Mouse (Mus musculus) ES-E14 (cell line): ENCODE data around the gene Urgcp. TPM values are rescaled to one million over a fixed set of nuclear protein-coding genes. Genes with fewer than 3 reads are reported as not detected.

Source experiments
- DNase-seq: peaks from one replicate; pipeline ENCODE4 v3.0.0-alpha.2; 2013; ENCODE audit warnings: low read depth, low spot score
- H3K27ac ChIP-seq: 2 replicates; pipeline ENCODE4 v1.5.1; 2012; ENCODE audit warnings: low read depth, mild to moderate bottlenecking, low read length, moderate library complexity, mixed read lengths; ENCODE audit not compliant: poor library complexity, insufficient read depth, severe bottlenecking
- H3K36me3 ChIP-seq: 2 replicates; pipeline ENCODE4 v1.6.1; 2012; ENCODE audit warnings: mild to moderate bottlenecking, low read length, moderate library complexity, mixed read lengths; ENCODE audit not compliant: control insufficient read depth, poor library complexity, insufficient read depth, severe bottlenecking
- H3K4me1 ChIP-seq, 2 experiments: fragments of 150-350 bp in 1 of 2; sonication (generic) in 1 of 2; 2 replicates each; pipeline ENCODE4 v1.6.1; 2012; ENCODE audit warnings: low read length in 2 of 2, mild to moderate bottlenecking in 1 of 2, mixed read lengths in 1 of 2; ENCODE audit not compliant: control insufficient read depth in 2 of 2, insufficient read depth in 2 of 2, poor library complexity in 1 of 2
- H3K4me3 ChIP-seq, 2 experiments: fragments of 150-350 bp in 1 of 2; sonication (generic) in 1 of 2; 2 replicates each; pipeline ENCODE4 v1.5.1; 2012; ENCODE audit warnings: low read length in 2 of 2, low read depth in 1 of 2, mild to moderate bottlenecking in 1 of 2, mixed read lengths in 1 of 2; ENCODE audit not compliant: insufficient read depth in 1 of 2, poor library complexity in 1 of 2, severe bottlenecking in 1 of 2
- H3K9ac ChIP-seq: 2 replicates; pipeline ENCODE4 v1.6.1; 2012; ENCODE audit warnings: low read depth, mild to moderate bottlenecking, low read length, mixed read lengths; ENCODE audit not compliant: poor library complexity, insufficient read depth, severe bottlenecking
- H3K9me3 ChIP-seq: fragments of 150-350 bp; sonication (generic); 2 replicates; pipeline ENCODE4 v1.6.1; 2012; ENCODE audit warnings: low read depth, mild to moderate bottlenecking, low read length; ENCODE audit not compliant: control insufficient read depth, insufficient read depth
- CHD2 ChIP-seq: IDR thresholded peaks from 2 replicates; pipeline ENCODE4 v1.6.1; 2014; ENCODE audit warnings: mild to moderate bottlenecking, low read depth, low read length, inconsistent platforms
- HCFC1 ChIP-seq: IDR thresholded peaks from 2 replicates; pipeline ENCODE4 v1.6.1; 2012; ENCODE audit warnings: low read length, inconsistent platforms, borderline replicate concordance; ENCODE audit not compliant: insufficient read depth
- MAFK ChIP-seq: IDR thresholded peaks from 2 replicates; pipeline ENCODE4 v1.6.1; 2014; ENCODE audit warnings: mild to moderate bottlenecking, low read depth, low read length, inconsistent platforms; ENCODE audit not compliant: insufficient read depth
- ZC3H11A ChIP-seq: IDR thresholded peaks from 2 replicates; pipeline ENCODE4 v1.6.1; 2012; ENCODE audit warnings: low read depth, mild to moderate bottlenecking, inconsistent platforms, low read length, borderline replicate concordance
- ZNF384 ChIP-seq: IDR thresholded peaks from 2 replicates; pipeline ENCODE4 v1.6.1; 2012; ENCODE audit warnings: low read depth, low read length, inconsistent platforms
- in situ Hi-C, 2 experiments: fragments of 600-800 bp; cut with MboI; formaldehyde crosslinking; loops; one replicate each; pipeline ENCODE4 v1.15.1; 2025; ENCODE audit warnings: low sequenced_read_pairs in 2 of 2, inconsistent platforms in 1 of 2; ENCODE audit not compliant: unreplicated experiment in 2 of 2
- total RNA-seq: library from RNA; depleted of rRNA; stranded (reverse); fragments of 300-350 nt; gene quantifications from 2 replicates; pipeline ENCODE4 v1.2.3, GENCODE M21; 2012

The Urgcp gene
- total RNA-seq, 1 experiment, result 10.3 TPM

GRCm38 (mm10) chr11:5707530-5708353 is 54.4 kb downstream of the Urgcp start:
- H3K4me3 ChIP-seq, result peak overlapping the region; percentile 89 to 98

GRCm38 (mm10) chr11:5706874-5707529 is 55.2 kb downstream of the Urgcp start:
- Histone ChIP-seq H3K36me3 (peaks cover 14% of the 10 kb centered on the region; the same call in 1 of the 2 replicates), H3K27ac (peak overlapping the region; percentile 53; the same call in 1 of the 2 replicates), H3K9me3 (no peaks in the 10 kb centered on the region), H3K4me1 (peaks cover 7 to 12% of the 10 kb centered on the region in 2 experiments; a peak in 3 of 4 replicates), H3K4me3 (peak overlapping the region; percentile 89 to 98), H3K9ac (peak overlapping the region; percentile 96)
- DNase-seq, result no peak
- in situ Hi-C loops, result no loop called here
- TF ChIP-seq ZC3H11A (no peak), HCFC1 (0 out of 2 replicates have a peak, but pooled peaks have one; percentile 14)

More at GRCm38 (mm10) chr11:5707530-5708353, 54.4 kb downstream of the Urgcp start:
- H3K9me3 ChIP-seq, result no peaks in the 10 kb centered on the region
- H3K27ac ChIP-seq, result peak overlapping the region; percentile 53; the same call in 1 of the 2 replicates
- TF ChIP-seq ZNF384 (no peak), ZC3H11A (no peak), CHD2 (no peak), HCFC1 (no peak), MAFK (no peak)
- H3K9ac ChIP-seq, result peak overlapping the region; percentile 96
- H3K4me1 ChIP-seq, result peaks cover 4 to 12% of the 10 kb centered on the region in 2 experiments; a peak in 2 of 4 replicates
- in situ Hi-C loops, result no loop called here
- peaks cover 14% of the 10 kb centered on the region; the same call in 1 of the 2 replicates for H3K36me3 ChIP-seq
- peak; percentile 87 for DNase-seq

GRCm38 (mm10) chr11:5705972-5706371 is 56.2 kb downstream of the Urgcp start:
- TF ChIP-seq MAFK (no peak), CHD2 (no peak), ZC3H11A (no peak), ZNF384 (no peak), HCFC1 (no peak)
- DNase-seq, result no peak
- Histone ChIP-seq H3K36me3 (peaks cover 14% of the 10 kb centered on the region; the same call in 1 of the 2 replicates), H3K9me3 (no peaks in the 10 kb centered on the region), H3K9ac (peak overlapping the region; percentile 8; the same call in 1 of the 2 replicates), H3K27ac (no peak overlapping the region), H3K4me1 (peaks cover 15 to 16% of the 10 kb centered on the region in 2 experiments), H3K4me3 (peak overlapping the region; percentile 89 to 98)
- in situ Hi-C loops, result no loop called here

- peaks cover 21 to 24% of the 10 kb centered on the region in 2 experiments for H3K4me1 ChIP-seq
- H3K9me3 ChIP-seq, result no peaks in the 10 kb centered on the region
- peaks cover 14% of the 10 kb centered on the region; the same call in 1 of the 2 replicates for H3K36me3 ChIP-seq
- no peak for DNase-seq
- H3K27ac ChIP-seq, result peak overlapping the region; percentile 90
- H3K4me3 ChIP-seq, result no peak overlapping the region
- H3K9ac ChIP-seq, result no peak overlapping the region
- no peak for TF ChIP-seq ZC3H11A
- in situ Hi-C loops, result no loop called here
Observed at GRCm38 (mm10) chr11:5703341-5703740, 58.8 kb downstream of the Urgcp start.
